Mouse (Mus musculus) v-Abl transformed pro-B cells (cell line): ENCODE measurements around the gene Fndc11.
"Not testable (repeated sequence)": the region's sequence is repeated elsewhere in the genome, so short reads cannot be mapped to it uniquely, and the experiment has no call there.

Experiments used
- in situ Hi-C, 2 experiments: fragments of 400-800 bp; cut with MboI; formaldehyde crosslinking; loops; one replicate each; pipeline ENCODE4 v1.15.1; 2025; ENCODE audit not compliant: unreplicated experiment in 2 of 2

Gene Fndc11

DNA sequence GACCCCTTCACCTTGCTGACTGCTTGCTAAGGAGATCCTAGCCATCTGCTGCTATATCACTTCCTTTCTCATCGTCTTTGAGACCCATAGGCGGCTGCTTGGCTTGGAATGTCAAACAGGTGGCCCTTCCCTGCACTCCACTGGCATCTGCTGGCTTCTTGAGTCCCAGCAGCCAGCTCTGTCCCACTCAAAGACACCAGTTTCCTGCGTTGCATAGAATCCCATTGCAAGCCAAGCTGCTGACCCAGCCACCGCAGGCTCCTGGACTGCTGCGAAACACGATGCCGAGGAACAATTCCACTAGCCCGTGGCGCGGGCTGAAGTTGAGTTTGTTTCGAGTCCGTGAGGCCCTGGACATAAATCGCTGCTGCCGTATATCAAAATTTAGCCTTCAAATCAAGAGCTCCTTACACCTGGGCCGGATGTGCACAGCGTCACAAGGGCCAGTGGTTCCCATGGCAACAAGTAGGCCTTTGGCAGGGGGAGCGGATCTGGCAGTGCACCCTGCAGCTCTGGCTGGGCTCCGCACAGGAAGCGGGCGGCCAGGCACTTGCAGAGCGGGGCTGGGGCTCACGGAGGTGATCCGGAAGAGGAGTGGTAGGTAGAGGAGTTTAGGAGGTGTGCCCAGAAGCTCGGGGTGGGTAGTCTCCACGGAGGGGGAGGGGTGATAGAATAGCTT, at the start of gene Fndc11:
Fndc11 (plus strand) TSS at position 476 of the 679 bp plus-strand sequence.
- in situ Hi-C loops: no loop called here

DNA sequence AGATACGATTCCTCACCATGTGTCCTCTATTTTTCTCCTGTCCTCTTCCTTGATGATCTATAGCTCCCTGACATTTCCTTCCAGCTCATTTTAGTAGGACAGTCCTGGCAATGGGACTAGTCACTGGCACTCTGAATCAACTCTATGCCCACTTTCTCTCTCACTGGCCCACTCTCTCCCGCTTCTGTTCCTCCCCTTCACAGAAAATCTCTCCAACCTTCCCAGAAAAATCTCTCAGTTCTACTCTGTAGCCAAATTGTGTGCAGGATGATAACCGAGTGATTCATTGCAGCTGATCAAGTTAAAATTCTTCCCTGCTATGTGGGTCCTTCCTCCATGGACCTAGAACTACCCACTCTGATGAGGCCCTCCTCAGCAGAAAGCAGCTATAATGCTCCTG, 45.2 kb upstream of the Fndc11 start:
- in situ Hi-C loops: no loop called here

DNA sequence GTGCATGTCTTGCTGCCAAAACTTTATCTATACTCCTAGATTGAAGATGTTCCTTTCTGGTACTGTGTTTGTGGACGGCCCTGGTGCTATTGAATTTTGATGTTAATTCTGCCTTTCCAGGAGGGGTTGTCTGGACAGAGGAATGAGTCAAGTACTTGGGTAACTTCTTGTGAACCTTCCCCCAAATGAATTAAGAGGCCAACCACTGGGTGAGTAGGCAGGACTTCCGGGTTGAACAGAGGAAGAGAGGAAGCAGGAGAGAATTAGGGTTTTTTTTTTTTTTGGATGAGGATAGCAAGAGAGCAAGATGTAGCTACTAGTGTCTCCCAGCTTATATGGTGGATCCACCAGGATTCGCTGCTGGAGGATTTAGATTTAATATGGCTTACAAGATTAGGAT, 41.8 kb upstream of the Fndc11 start:
- in situ Hi-C loops: no loop called here

DNA sequence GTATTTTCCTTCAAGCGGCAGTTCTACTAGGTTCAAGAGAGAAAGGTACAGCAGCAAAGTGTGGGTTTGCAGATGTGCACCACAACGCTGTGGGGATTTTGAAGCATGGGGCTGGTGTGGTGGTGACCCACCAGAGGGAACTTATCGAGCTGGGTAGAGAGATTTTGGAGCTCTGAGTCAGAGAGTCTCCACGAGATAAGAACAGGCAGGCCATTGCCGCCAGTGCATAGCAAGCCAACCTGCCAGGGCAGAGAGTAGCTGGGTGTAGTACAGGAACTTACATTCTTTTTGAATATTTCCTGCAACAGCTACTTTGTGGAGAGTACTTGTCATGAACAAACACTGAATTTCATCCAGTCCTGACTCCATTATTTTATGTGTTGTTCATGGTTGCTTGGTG, 41.3 kb upstream of the Fndc11 start:
- in situ Hi-C loops: no loop called here

DNA sequence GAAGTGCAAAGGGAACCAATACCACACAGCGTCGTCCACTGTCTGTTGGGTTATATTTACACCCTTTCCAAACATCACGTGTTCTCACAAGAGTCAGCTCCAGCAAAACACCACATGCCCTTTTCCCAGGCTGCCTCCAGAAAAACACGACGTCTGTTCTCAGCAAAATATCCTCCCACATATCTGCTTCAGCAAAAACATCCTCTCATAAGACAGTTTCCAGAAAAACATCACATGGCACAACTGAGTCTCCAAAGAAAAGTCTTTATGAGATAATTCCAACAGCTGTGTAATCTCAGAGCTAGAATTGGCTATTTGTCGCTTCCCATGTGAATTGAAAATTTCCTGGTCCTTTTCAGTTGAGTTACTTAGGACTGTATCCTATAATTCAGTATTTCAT, 38.9 kb upstream of the Fndc11 start:
- in situ Hi-C loops: loop anchor here (10.0 kb wide), 2 partner anchors 404 to 514 kb away; partner anchors contain the start of genes Uckl1 (in 2 of the 2), Lkaaear1 (in 1 of the 2) and Rgs19 (in 1 of the 2)

DNA sequence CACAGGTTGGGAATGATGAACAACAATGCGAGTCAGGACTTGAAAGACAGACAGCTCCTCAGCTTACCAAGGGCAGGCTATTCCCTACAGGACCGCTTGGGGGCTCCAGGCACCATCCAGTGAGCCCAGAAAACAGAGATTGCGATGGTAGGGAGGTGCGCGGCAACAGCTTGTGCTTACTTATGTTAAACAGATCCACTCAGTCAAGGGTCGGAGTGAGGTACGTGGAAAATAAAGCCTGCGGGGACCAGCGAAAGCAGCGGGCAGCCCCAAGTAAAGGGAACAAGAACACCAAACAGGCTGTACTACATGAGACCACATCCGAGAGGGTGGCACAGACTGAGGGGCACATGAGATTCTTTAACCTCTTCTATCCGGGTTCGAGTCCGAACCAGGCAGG, 33.2 kb upstream of the Fndc11 start:
- in situ Hi-C loops: loop anchor here (5.0 to 10.0 kb wide), 3 partner anchors 146 to 508 kb away; partner anchors contain the start of genes Uckl1 (in 2 of the 2), Lkaaear1 (in 1 of the 2) and Rgs19 (in 1 of the 2)

DNA sequence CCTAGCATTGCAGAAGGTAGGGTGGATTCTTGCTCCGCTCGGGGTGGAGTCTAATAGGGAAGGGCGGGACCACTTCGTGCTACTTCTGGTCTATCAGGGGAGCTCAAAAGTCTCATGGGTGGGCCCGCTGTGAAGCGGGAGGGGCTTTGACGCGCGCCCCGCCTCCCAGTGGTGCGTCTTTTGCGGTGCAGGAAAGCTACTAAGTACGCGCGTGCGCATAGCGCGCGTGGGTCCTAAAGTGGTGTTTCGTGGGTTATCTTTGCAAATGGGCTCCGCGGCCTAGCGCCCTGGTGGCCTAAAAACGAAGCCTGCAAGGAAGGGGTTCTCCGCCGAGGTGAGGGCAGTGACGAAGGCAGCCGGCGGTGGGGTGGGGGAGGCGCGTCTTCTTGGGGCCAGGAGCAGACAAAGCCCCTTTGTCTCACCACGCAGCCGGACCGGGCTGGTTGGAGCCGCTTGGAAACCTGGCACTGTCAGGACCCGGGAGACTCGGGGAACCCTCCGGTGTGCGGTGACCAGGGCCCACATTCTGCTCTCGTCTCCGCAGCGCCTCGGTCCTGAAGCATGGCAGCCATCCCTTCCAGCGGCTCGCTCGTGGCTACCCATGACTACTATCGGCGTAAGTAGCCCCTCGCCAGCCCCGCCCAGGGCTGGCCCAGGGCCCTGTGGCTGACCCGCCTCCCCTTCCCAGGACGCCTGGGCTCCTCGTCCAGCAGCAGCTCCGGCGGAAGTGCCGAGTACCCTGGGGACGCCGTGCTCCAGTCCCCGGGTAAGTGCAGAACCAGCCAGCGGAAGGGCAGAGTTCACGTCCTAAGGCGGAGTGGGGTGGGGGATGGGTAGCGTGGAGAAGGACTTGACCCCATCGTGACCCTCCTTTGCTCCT, 32.5 kb upstream of the Fndc11 start, which contains the start of gene Ppdpf:
Ppdpf (plus strand) TSS at position 127 of the 880 bp plus-strand sequence.
- in situ Hi-C loops: loop anchor here (5.0 to 10.0 kb wide), 3 partner anchors 145 to 507 kb away; partner anchors contain the start of genes Uckl1 (in 2 of the 2), Lkaaear1 (in 1 of the 2) and Rgs19 (in 1 of the 2)

DNA sequence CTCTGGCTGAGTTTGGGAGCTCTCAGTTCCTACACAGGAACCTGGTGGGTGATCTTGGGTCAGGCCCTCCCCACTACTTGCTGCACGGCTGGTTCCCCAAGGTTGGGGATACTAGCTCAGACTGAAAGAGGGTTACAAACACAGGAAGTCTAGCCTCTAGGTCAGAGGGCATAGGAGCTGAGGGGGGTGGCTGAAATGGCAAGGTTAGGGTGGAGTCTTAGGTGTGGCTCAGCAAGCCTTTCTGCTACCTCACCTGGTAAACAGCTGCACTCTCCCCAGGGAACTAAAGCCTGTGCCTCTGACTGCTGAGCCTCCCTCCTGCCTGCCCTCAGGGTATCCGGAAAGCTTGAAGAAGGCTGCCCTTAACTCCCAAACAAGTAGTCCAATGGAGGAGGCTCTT, 31.1 kb upstream of the Fndc11 start:
- in situ Hi-C loops: loop anchor here (5.0 to 10.0 kb wide), 3 partner anchors 144 to 506 kb away; partner anchors contain the start of genes Uckl1 (in 2 of the 2), Lkaaear1 (in 1 of the 2) and Rgs19 (in 1 of the 2)

DNA sequence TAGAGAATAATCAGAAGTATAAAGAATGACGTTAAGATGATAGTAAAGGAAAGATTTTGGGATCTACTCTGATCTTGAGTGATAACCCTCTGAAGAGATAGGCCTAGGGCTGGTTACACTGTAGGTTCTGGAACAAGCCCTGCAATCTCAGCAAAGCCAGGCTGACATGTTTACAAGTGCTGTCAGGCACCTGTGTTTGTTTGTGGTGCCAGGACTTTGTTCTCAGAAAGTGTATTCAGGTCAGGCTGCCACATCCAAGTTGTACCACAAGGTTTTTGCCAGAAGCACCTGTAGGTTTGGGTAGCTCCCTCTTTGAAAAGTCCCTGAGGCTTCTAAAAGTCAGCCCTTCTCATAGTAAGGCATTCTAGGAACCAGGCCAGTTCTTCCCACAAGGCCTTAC, 30.5 kb upstream of the Fndc11 start:
- in situ Hi-C loops: loop anchor here (5.0 to 10.0 kb wide), 3 partner anchors 143 to 505 kb away; partner anchors contain the start of genes Uckl1 (in 2 of the 2), Lkaaear1 (in 1 of the 2) and Rgs19 (in 1 of the 2)

DNA sequence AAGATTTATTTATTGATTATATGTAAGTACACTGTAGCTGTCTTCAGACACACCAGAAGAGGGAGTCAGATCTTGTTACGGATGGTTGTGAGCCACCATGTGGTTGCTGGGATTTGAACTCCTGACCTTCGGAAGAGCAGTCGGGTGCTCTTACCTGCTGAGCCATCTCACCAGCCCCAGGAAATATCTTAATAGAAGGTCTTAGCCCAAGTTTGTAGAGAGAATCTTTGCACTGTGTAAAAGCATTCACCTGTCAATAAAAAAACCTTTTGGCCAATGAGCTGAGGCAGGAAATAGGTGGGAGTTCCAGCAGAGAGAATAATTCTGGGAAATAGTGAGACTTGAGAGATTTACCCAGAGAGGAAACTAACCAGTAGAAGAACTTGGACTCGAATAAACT, 28.4 kb upstream of the Fndc11 start:
- in situ Hi-C loops: not testable (repeated sequence)

DNA sequence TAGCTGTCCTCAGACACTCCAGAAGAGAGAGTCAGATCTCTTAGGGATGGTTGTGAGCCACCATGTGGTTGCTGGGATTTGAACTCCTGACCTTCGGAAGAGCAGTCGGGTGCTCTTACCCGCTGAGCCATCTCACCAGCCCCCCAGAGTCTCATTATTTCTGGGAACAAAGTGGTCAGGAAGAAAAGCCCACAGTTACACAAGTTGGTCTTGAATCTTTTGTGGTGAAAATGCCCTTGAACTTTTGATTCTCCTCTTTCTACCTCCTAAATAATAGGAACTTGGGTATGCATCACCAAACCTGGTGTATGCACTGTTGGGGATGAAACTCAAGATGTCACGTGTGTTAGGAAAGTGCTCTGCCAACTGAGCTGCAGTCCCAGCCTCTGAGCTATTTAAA, 27.9 kb upstream of the Fndc11 start:
- in situ Hi-C loops: no loop called here

DNA sequence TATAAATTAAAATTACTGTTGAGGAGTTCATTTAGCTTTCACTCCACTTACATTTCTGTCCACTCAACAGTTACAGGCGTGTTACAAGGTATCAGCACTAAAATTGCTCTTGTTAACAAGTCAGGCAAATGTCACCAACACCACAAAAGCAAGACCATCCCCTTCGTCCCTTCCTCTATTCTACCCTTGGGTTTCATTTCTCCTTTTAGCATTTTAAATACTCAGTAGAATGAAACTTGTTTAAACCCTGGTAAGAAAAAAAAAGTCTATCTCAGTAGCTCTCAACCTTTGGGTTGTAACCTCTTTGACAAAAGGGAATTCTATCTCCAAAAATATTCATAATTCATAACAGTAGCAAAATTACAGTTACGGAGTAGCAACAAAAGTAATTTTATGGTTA, 26.8 kb upstream of the Fndc11 start:
- in situ Hi-C loops: no loop called here

DNA sequence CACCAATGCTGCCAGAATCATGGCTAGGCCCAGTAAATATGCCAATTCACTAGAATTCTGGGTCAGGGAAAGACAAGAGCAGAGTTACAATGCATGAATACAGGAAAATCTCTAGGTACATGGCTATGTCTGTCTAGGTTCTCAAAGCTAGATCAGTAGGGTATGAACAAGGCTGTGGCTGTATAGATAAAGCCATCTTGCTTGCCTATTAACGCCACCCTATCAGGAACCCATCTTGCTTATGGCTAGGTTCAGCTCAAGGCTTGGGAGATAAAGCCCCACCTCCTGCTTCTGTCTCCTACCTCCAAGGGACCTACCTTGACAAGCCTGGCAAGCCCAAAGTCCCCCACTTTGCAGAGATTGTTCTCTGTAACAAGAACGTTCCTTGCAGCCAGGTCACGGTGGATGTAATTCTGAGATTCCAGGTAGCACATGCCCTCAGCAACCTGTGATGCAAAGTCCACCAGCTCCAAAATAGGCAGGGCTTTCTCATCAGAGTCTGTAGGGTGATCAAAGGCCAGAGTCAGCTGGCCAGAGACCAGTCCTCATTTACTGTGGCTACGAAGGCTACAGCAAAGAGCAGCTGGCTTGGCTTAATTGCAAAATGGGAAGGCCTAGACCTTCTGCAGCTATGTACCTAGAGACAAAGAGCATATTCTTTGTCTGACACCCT, 23.0 kb upstream of the Fndc11 start:
- in situ Hi-C loops: no loop called here

DNA sequence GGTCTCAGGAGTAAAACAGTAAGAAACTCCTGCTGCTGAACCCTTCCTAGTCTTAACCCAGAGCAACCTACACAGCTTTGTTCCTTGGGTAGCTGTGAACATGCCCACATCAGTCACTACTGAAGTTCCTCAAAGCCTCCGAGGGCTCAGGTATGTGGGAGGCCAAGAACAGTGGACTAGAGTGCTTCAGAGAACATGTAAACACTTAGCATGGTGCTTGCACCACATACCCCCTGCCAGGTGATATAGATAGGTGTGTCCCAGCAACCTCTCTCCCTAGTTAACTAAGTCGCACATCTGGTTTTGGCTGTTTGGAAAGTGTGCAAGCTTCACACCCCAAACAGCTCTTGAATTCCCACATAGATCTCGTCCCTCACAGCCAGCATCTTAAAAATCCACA, 18.2 kb upstream of the Fndc11 start:
- in situ Hi-C loops: no loop called here

DNA sequence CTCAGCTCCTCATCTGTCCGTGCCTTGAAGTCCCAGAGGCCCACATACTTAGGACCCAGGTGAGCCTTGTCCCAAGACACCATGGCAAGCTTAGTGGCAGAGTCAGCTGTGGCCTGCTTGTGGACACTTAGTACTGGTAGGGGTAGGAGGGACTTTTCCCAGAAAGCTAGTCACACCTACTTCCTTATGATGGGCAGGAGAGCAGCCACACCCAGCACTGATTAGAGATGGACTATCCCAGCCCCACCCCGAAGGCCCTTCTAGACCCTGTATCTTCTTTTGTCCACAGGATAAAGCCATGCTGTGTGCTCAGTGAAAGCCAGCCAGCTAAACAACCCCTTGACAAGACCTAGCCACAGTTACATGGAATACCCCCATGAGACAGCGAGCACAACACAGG, 17.4 kb upstream of the Fndc11 start, which contains the start of gene Ptk6:
Ptk6 (minus strand) TSS at position 368 of the 400 bp plus-strand sequence.
- in situ Hi-C loops: no loop called here

DNA sequence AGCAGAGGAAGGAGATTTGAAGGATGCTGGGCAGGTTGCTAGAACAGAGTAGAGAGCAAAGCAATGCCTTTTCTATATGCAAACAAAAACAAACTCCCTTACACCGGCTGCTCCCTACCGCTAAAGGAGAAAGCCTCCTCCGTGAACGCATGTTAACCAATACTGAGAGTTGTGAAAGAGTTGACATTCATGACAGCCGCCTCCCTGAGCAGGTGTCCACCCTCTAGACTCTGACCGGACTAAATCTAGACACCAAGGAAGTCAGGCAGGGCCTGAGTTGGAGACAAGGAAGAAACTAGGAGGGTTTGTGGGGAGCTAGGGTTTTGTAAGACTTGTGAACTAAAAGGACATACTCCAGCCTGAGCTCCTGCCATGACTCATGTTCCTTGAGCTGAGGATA, 16.9 kb upstream of the Fndc11 start:
- in situ Hi-C loops: no loop called here

DNA sequence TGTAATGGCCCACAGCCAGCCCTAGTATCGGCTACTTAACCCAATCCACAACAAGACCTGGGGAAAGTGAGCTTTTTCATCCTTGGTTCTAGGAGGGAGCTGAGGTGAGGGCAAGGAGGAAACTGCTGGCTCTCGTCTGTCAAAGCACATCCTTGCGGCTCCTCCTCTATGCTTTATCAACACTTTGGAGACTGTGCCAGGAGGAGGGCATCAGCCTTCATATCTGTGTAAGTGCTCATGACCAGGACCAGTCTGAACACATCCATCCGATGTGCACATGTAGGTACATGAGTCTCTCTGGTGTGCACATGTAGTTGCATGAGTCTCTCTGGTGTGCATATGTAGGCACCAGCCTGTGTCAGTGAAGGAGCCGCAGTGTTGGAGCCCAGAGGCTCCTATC, 14.1 kb upstream of the Fndc11 start:
- in situ Hi-C loops: no loop called here

DNA sequence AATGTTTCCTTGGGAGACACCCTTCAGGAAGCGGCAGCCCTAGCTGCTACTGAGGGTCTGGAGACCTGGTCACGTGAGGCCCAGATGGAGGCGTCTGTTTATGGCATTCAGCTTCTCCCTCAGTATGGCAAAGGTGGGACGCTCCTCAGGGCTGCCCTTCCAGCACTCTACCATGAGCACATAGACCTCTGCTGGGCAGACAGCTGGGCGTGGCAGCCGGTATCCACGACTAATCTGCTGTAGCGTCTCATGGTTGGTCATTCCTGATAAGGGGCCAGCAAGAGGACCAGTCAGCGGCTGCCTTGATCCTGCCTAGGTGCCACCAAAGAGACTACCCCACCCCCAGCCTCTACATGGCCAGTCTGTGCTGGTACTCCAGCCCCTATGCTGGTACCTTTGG, 13.7 kb upstream of the Fndc11 start:
- in situ Hi-C loops: no loop called here

DNA sequence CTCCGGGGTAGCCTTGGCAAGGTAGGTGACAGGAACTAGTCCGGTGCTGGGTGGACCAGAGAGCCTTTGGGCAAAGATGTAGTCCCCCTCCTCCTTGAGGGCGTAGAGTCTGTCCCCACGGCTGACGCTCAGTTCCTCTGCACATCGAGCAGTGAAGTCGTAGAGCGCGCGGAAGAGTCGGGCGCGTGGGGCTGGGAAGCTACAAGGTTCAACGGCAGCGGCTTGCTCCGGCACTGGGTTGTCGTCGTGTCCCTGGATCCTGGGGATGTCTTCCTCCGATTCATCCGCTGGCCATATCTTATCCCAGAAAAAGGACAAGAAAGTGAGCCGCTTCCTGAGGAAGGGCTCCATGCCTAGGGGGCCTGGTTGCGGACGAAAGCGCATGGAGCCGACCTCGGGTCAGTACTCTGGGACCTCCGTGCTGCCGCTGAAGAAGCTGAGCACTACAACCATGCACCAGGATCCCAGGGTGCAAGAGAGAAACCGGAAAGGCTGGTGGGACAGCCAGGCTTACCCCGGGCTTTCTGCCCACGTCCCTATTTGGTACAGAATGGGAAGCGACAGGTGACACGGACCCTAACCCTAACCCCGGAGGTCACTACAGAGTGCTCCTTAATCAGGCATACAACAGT, 7.3 kb upstream of the Fndc11 start:
- in situ Hi-C loops: no loop called here

DNA sequence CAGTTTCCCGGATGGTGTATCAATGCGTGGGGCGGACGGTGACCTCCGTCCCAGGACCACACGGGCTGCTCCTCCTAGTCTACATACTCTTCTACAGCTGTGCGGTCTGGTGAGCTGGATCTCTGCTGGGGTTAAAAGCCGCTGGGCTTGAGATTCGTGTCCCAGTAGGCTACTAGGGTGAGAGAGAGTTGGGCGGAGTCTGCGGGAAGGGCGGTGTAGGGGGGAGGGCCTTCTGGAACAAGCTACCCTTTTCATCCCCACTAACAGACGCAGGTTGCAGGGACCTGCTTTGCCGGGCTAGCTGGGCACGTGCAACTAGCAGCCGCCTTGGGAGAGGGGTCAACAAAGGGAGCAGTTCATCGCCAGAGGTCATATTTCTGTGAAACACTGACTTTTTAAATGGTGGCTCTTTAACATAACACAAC, 6.8 kb upstream of the Fndc11 start, which contains the start of gene Srms:
Srms (minus strand) TSS at position 165 of the 425 bp plus-strand sequence.
- in situ Hi-C loops: no loop called here
